Mouse (Mus musculus) forebrain, postnatal 0 days (tissue): ENCODE results near the gene Magi2. TPM values are rescaled to one million over a fixed set of nuclear protein-coding genes. Genes with fewer than 3 reads are reported as not detected.

ENCODE experiments used
- ATAC-seq: fragments of 200-750 bp; cut with Nextera tagmentation; 2 replicates; pipeline ENCODE4 v1.8.0; 2017; ENCODE audit warnings: mild to moderate bottlenecking, moderate library complexity
- DNase-seq: peaks from one replicate; pipeline ENCODE4 v3.0.0-alpha.2; 2015
- H3K27ac ChIP-seq: fragments of 300-500 bp; sonication (generic); 2 replicates; pipeline ENCODE4 v1.5.1; 2014; ENCODE audit warnings: low read depth, mild to moderate bottlenecking, antibody characterized with exemption, low read length, moderate library complexity, mixed read lengths
- H3K27me3 ChIP-seq: fragments of 300-500 bp; sonication (generic); 2 replicates; pipeline ENCODE4 v1.6.1; 2014; ENCODE audit warnings: mild to moderate bottlenecking, low read length, mixed read lengths; ENCODE audit not compliant: insufficient read depth
- H3K36me3 ChIP-seq: fragments of 300-500 bp; sonication (generic); 2 replicates; pipeline ENCODE4 v1.6.1; 2014; ENCODE audit warnings: mild to moderate bottlenecking, moderate library complexity; ENCODE audit not compliant: insufficient read depth
- H3K4me1 ChIP-seq: fragments of 300-500 bp; sonication (generic); 2 replicates; pipeline ENCODE4 v1.6.1; 2014; ENCODE audit warnings: antibody characterized with exemption; ENCODE audit not compliant: insufficient read depth
- H3K4me2 ChIP-seq: fragments of 300-500 bp; sonication (generic); 2 replicates; pipeline ENCODE4 v1.6.1; 2014; ENCODE audit warnings: low read depth, mild to moderate bottlenecking, moderate library complexity
- H3K4me3 ChIP-seq: fragments of 300-500 bp; sonication (generic); 2 replicates; pipeline ENCODE4 v1.5.1; 2014; ENCODE audit warnings: low read depth, low read length, mixed read lengths
- H3K9ac ChIP-seq: fragments of 300-500 bp; sonication (generic); 2 replicates; pipeline ENCODE4 v1.6.1; 2014; ENCODE audit warnings: mild to moderate bottlenecking
- H3K9me3 ChIP-seq: fragments of 300-500 bp; sonication (generic); 2 replicates; pipeline ENCODE4 v1.6.1; 2016; ENCODE audit warnings: low read length
- CTCF ChIP-seq: sonication (generic); IDR thresholded peaks from 2 replicates; pipeline ENCODE4 v1.5.1; 2016; ENCODE audit warnings: antibody characterized with exemption, control low read depth, low read depth
- WGBS: fragments of 180-500 bp; shearing (Covaris S2); extraction: QIAGEN DNeasy Blood & Tissue Kit; methylation state at CpG from one replicate; pipeline ENCODE4 v1.1.7; 2014; 5-methylcytosine and 5-hydroxymethylcytosine counted together
- polyA plus RNA-seq: library from polyadenylated mRNA; unstranded; fragments of >200 nt; fragmentation: Nextera tagmentation; extraction: Ambion mirVana; gene quantifications from 2 replicates; pipeline ENCODE4 v1.2.1, GENCODE M21; 2015
- total RNA-seq: library from RNA; depleted of rRNA; stranded (reverse); fragments of >200 nt; gene quantifications from 2 replicates; pipeline ENCODE4 v1.2.3, GENCODE M21; 2014

The Magi2 gene
- total and polyA plus RNA-seq, 2 experiments from 2014 or later: 17.0 to 62.6 TPM

GRCm38 (mm10) chr5:19908706-19909060 is 681.8 kb downstream of the Magi2 start:
- no peaks in the 10 kb centered on the region; the same call in 1 of the 2 replicates for H3K27me3 ChIP-seq
- H3K4me3 ChIP-seq: peak overlapping the region; percentile 65
- no peak for TF ChIP-seq CTCF
- peak overlapping the region; percentile 88 for H3K27ac ChIP-seq
- no peaks in the 10 kb centered on the region for H3K36me3 ChIP-seq
- peak overlapping the region; percentile 62 for H3K4me2 ChIP-seq
- under 1% methylated on average over 5 of the region's 5 CpGs for WGBS
- DNase-seq (no peak), ATAC-seq (peak; percentile 2; the same call in 1 of the 2 replicates)
- peak overlapping the region; percentile 82 for H3K9ac ChIP-seq
- no peaks in the 10 kb centered on the region for H3K9me3 ChIP-seq
- H3K4me1 ChIP-seq: peaks cover 11% of the 10 kb centered on the region; the same call in 1 of the 2 replicates

GRCm38 (mm10) chr5:19909071-19909470 is 682.2 kb downstream of the Magi2 start:
- ATAC-seq (peak; percentile 73), DNase-seq (peak; percentile 80)
- Histone ChIP-seq H3K27me3 (no peaks in the 10 kb centered on the region), H3K9ac (peak overlapping the region; percentile 82), H3K9me3 (no peaks in the 10 kb centered on the region), H3K36me3 (no peaks in the 10 kb centered on the region), H3K4me2 (peak overlapping the region; percentile 62), H3K4me1 (peaks cover 11% of the 10 kb centered on the region; the same call in 1 of the 2 replicates), H3K4me3 (peak overlapping the region; percentile 65), H3K27ac (peak overlapping the region; percentile 88)
- no peak for TF ChIP-seq CTCF
- WGBS: 2% methylated on average over 11 of the region's 11 CpGs

- ATAC-seq: peak; percentile 42
- Histone ChIP-seq H3K27me3 (no peaks in the 10 kb centered on the region), H3K27ac (peak overlapping the region; percentile 88), H3K4me3 (peak overlapping the region; percentile 65), H3K4me1 (peaks cover 11% of the 10 kb centered on the region; the same call in 1 of the 2 replicates), H3K4me2 (peak overlapping the region; percentile 62), H3K36me3 (no peaks in the 10 kb centered on the region), H3K9ac (peak overlapping the region; percentile 82), H3K9me3 (no peaks in the 10 kb centered on the region)
- peak; percentile 53 for DNase-seq
- WGBS: 20% methylated on average over 7 of the region's 7 CpGs
- TF ChIP-seq CTCF: no peak
Measured at GRCm38 (mm10) chr5:19909664-19910063, 682.8 kb downstream of the Magi2 start.

GRCm38 (mm10) chr5:19932102-19932501 is 705.3 kb downstream of the Magi2 start:
- no peaks in the 10 kb centered on the region for H3K9me3 ChIP-seq
- WGBS: 63% methylated on average over 3 of the region's 3 CpGs
- H3K9ac ChIP-seq: no peak overlapping the region
- no peaks in the 10 kb centered on the region for H3K4me1 ChIP-seq
- H3K4me2 ChIP-seq: no peak overlapping the region
- ATAC-seq: no peak
- H3K4me3 ChIP-seq: no peak overlapping the region
- no peak for DNase-seq
- H3K27ac ChIP-seq: no peak overlapping the region
- TF ChIP-seq CTCF: no peak
- no peaks in the 10 kb centered on the region for H3K36me3 ChIP-seq
- H3K27me3 ChIP-seq: no peaks in the 10 kb centered on the region

GRCm38 (mm10) chr5:19933190-19933589 is 706.4 kb downstream of the Magi2 start:
- peak; percentile 56 for TF ChIP-seq CTCF
- no peaks in the 10 kb centered on the region for H3K4me1 ChIP-seq
- no peaks in the 10 kb centered on the region for H3K27me3 ChIP-seq
- H3K4me2 ChIP-seq: no peak overlapping the region
- no peak overlapping the region for H3K4me3 ChIP-seq
- ATAC-seq (peak; percentile 45), DNase-seq (peak; percentile 22)
- no peak overlapping the region; the same call in 1 of the 2 replicates for H3K27ac ChIP-seq
- H3K9ac ChIP-seq: no peak overlapping the region
- H3K36me3 ChIP-seq: peaks cover 4% of the 10 kb centered on the region; the same call in 1 of the 2 replicates
- no peaks in the 10 kb centered on the region for H3K9me3 ChIP-seq
- 52% methylated on average over 2 of the region's 2 CpGs for whole genome bisulfite sequencing

GRCm38 (mm10) chr5:19951102-19951501 is 724.3 kb downstream of the Magi2 start:
- Histone ChIP-seq H3K9ac (no peak overlapping the region), H3K4me3 (no peak overlapping the region), H3K36me3 (no peaks in the 10 kb centered on the region), H3K27ac (no peak overlapping the region), H3K4me1 (no peaks in the 10 kb centered on the region), H3K9me3 (no peaks in the 10 kb centered on the region), H3K4me2 (no peak overlapping the region), H3K27me3 (no peaks in the 10 kb centered on the region)
- DNase-seq (no peak), ATAC-seq (no peak)
- WGBS: 73% methylated on average over 2 of the region's 2 CpGs
- no peak for TF ChIP-seq CTCF

- H3K36me3 ChIP-seq: no peaks in the 10 kb centered on the region
- no peak overlapping the region for H3K27ac ChIP-seq
- no peaks in the 10 kb centered on the region for H3K27me3 ChIP-seq
- H3K9ac ChIP-seq: no peak overlapping the region
- ATAC-seq: no peak
- no peak for DNase-seq
- H3K4me1 ChIP-seq: no peaks in the 10 kb centered on the region
- H3K4me2 ChIP-seq: no peak overlapping the region
- H3K9me3 ChIP-seq: no peaks in the 10 kb centered on the region
- no peak for TF ChIP-seq CTCF
- H3K4me3 ChIP-seq: no peak overlapping the region
- WGBS: 96% methylated on average over 1 of the region's 1 CpGs
Measured at GRCm38 (mm10) chr5:19964113-19964512, 737.3 kb downstream of the Magi2 start.

GRCm38 (mm10) chr5:19972736-19973135 is 745.9 kb downstream of the Magi2 start:
- no peaks in the 10 kb centered on the region for H3K36me3 ChIP-seq
- WGBS: 90% methylated on average over 2 of the region's 2 CpGs
- no peaks in the 10 kb centered on the region for H3K4me1 ChIP-seq
- no peaks in the 10 kb centered on the region for H3K9me3 ChIP-seq
- no peak overlapping the region for H3K27ac ChIP-seq
- DNase-seq (no peak), ATAC-seq (no peak)
- no peak overlapping the region for H3K4me3 ChIP-seq
- H3K4me2 ChIP-seq: no peak overlapping the region
- H3K9ac ChIP-seq: no peak overlapping the region
- H3K27me3 ChIP-seq: no peaks in the 10 kb centered on the region
- TF ChIP-seq CTCF: no peak
